Mouse (Mus musculus): ENCODE data around the gene 2510039O18Rik. TPM values are rescaled to one million over a fixed set of nuclear protein-coding genes. Genes with fewer than 3 reads are reported as not detected.

The 2510039O18Rik gene
- 11.9 and 14.9 TPM in 2 replicates for polyA plus RNA-seq (2016; fragmentation: Nextera tagmentation; extraction: Ambion mirVana)

- Histone ChIP-seq H3K9me3 (no peaks in the 10 kb centered on the region), H3K27me3 (ENCODE audit: insufficient read depth, poor library complexity, severe bottlenecking) (peaks cover 8% of the 10 kb centered on the region; the same call in 1 of the 2 replicates), H3K27ac (peak within 1 kb of the TSS; percentile 87), H3K36me3 (peaks cover 29% of the 10 kb centered on the region), H3K4me3 (peak within 1 kb of the TSS; percentile 99), H3K4me1 (replicated peaks) (peaks cover 57% of the 10 kb centered on the region)
- DNase-seq (ENCODE audit: low spot score) = peak; percentile 93
- WGBS = 2% methylated on average over 35 of the region's 35 CpGs
Observed at GRCm38 (mm10) chr4:147940576-147941044, at the start of gene 2510039O18Rik. Gene 2510039O18Rik, plus strand, starts transcription at chr4:147940895.

- Histone ChIP-seq H3K27ac (no peak overlapping the region), H3K27me3 (ENCODE audit: insufficient read depth, poor library complexity, severe bottlenecking) (no peaks in the 10 kb centered on the region), H3K4me1 (replicated peaks) (no peaks in the 10 kb centered on the region), H3K9me3 (no peaks in the 10 kb centered on the region), H3K36me3 (peaks cover 100% of the 10 kb centered on the region), H3K4me3 (no peak overlapping the region)
- DNase-seq (ENCODE audit: low spot score) = no peak
- 96% methylated on average over 4 of the region's 4 CpGs for WGBS
Observed at GRCm38 (mm10) chr4:147895815-147896330, 44.8 kb upstream of the 2510039O18Rik start.

DNA sequence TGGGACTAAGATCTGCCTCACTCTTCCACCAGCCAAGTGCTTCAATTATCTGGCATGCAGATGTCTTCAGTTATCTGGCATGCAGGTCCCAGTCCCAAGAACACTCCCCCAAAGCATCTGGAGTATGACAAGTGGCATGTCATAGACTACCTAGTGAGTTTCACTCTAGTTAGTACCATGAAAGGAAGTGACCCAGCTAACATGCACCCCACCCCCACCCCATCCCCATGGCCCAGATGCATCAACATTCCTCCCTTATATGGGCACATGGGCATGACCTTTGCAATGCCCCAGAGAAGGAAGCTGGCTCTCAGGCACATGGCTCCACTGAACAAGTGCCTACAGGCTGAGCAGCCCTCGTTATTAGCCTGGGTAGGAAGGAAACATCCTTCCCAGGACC, 44.3 kb upstream of the 2510039O18Rik start:
- Histone ChIP-seq H3K4me3 (no peak overlapping the region), H3K36me3 (peaks cover 96% of the 10 kb centered on the region), H3K9me3 (no peaks in the 10 kb centered on the region), H3K27me3 (ENCODE audit: insufficient read depth, poor library complexity, severe bottlenecking) (no peaks in the 10 kb centered on the region), H3K27ac (no peak overlapping the region), H3K4me1 (replicated peaks) (no peaks in the 10 kb centered on the region)
- 65% methylated on average over 1 of the region's 1 CpGs for WGBS
- no peak for DNase-seq (ENCODE audit: low spot score)

DNA sequence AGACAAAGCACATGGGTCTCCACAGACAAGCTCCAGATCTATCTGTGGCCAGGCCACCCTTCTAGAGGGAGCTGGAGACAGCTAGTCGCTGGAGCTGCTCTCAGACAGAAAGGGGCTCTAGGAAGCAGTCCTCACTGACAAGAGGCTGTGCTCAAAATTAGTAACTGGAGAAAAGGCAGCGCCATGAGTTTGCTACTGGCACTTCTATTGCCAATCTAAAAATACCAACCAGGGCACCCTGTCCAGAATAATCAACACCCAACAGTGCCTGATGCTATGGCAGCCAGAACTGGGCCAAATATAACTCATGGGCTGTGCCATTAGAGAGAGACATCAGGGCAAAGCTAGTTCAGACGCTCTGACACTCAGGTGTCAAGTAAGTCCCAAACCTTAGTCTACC, 43.3 kb upstream of the 2510039O18Rik start:
- WGBS = 90% methylated on average over 3 of the region's 3 CpGs
- Histone ChIP-seq H3K4me1 (replicated peaks) (no peaks in the 10 kb centered on the region), H3K9me3 (no peaks in the 10 kb centered on the region), H3K4me3 (no peak overlapping the region), H3K36me3 (peaks cover 96% of the 10 kb centered on the region), H3K27ac (no peak overlapping the region), H3K27me3 (ENCODE audit: insufficient read depth, poor library complexity, severe bottlenecking) (no peaks in the 10 kb centered on the region)
- no peak for DNase-seq (ENCODE audit: low spot score)

DNA sequence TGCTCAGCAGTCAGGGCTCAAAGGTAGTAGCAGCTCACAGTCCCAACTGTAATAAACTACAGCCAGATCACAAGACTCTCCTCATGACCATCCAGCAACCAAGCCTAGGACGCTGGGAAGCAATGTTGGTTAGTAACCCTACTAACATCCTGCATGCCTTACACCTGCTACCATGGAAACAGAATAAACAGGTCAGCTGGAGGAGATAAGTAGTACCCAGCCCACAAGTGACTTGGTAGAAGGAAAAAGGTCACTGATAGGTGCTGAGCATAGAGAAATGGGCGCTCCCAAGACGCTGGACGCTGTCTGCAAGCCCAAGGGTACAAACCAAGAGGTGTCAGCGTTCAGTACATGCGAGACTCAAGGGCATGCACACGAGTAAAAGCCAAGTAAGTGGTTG, 40.2 kb upstream of the 2510039O18Rik start:
- peaks cover 13% of the 10 kb centered on the region for H3K4me1 ChIP-seq (replicated peaks)
- no peaks in the 10 kb centered on the region for H3K9me3 ChIP-seq
- DNase-seq (ENCODE audit: low spot score) = no peak
- peaks cover 75% of the 10 kb centered on the region for H3K36me3 ChIP-seq
- no peak overlapping the region for H3K4me3 ChIP-seq
- WGBS = 87% methylated on average over 7 of the region's 7 CpGs
- H3K27me3 ChIP-seq (ENCODE audit: insufficient read depth, poor library complexity, severe bottlenecking) = no peaks in the 10 kb centered on the region
- H3K27ac ChIP-seq = no peak overlapping the region

DNA sequence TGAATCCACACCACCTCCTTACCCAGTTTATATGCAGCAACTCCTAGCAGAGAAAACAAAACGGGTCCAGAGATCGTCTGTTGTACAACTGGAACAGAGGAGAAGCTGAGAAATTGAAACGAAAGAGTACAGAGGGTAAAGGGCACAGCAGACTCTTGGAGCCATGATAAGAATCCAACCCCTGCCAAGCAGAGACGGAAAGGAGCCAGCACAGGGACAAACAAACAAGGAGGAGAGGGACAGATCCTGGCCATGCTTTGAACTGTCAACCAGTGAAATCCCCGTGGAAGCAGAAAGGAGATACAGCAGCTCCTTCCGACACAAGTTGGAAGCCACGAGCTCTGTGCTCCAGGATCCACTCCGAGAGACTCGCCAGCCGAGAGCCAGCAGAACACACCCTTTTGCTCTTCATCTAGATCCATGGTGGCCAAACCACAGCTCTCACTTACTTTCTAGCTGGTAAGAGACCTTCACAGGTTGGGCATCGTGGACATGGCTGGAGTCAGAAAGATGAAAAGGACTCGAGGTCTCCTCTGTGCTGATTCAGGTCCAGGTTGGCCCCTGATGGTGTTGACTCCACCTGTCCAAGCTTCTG, 37.7 kb upstream of the 2510039O18Rik start:
- Histone ChIP-seq H3K9me3 (no peaks in the 10 kb centered on the region), H3K27me3 (ENCODE audit: insufficient read depth, poor library complexity, severe bottlenecking) (no peaks in the 10 kb centered on the region), H3K27ac (no peak overlapping the region), H3K4me1 (replicated peaks) (peaks cover 13% of the 10 kb centered on the region), H3K4me3 (peak overlapping the region; percentile 92; the same call in 1 of the 2 replicates), H3K36me3 (peaks cover 49% of the 10 kb centered on the region)
- DNase-seq (ENCODE audit: low spot score) = no peak
- 89% methylated on average over 12 of the region's 12 CpGs for WGBS

DNA sequence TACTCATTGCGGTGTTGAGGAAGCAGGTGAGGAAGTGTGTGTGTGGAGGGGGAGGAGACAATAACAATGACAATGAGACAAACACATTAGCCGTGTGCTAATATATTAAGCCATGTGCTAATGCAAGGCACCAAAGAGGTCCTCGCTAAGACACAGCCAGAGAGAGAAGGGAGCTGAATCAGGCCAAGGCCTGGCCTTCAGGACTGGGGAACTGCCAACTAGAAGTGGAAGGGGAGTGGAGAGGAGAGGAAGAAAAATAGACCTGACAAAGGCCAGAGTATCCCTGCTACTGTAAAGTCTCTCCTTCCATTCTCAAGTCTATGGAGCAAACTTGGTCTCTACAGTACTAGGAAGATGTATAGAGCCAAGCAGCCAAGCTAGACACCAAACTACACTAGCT, 37.1 kb upstream of the 2510039O18Rik start:
- Histone ChIP-seq H3K27ac (no peak overlapping the region), H3K4me3 (peak overlapping the region; percentile 92), H3K36me3 (peaks cover 43% of the 10 kb centered on the region), H3K4me1 (replicated peaks) (peaks cover 13% of the 10 kb centered on the region), H3K9me3 (no peaks in the 10 kb centered on the region), H3K27me3 (ENCODE audit: insufficient read depth, poor library complexity, severe bottlenecking) (no peaks in the 10 kb centered on the region)
- 85% methylated on average over 3 of the region's 3 CpGs for WGBS
- no peak for DNase-seq (ENCODE audit: low spot score)

DNA sequence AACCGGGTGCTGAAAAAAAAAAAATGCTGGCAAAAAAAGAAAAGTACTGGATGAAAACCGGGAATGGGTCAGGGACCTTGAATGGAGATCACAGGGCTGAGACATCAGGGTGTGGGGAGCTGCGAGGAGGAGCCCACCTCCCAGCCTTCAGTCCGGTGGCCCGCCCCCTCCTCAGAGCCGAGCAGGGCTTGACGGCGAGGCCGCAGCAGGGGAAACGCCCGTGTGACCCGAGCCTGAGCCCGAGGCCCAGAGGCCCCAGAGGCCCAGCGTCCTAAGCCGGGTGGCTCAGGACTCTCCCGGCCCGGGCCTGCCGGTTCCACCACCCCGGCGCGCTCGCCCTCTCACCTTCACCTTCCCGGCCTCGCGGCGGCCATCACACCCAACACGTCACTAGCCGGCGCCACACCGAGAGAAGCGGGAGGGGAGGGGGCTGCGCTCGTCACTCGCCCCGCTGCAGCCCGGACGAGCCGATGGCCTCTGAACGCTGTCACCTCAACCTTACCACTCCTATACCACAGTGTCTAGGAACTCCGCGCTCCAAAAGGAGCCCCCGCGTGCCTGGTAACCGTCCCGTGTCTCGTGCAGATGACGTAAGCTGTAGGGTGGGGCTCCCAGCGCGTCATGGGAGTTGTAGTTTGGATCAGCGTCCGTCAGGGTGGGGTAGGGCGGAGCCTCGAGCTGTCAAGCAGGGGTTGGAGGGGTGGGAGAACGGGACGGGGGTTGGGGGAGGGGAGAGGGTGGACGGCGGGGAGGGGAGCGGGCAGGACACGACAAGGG, 36.2 kb upstream of the 2510039O18Rik start, which contains the start of gene Mfn2:
Gene Mfn2 (minus strand): TSS at position 392 of the 777 bp plus-strand sequence.
- peaks cover 13% of the 10 kb centered on the region for H3K4me1 ChIP-seq (replicated peaks)
- peaks cover 34% of the 10 kb centered on the region for H3K36me3 ChIP-seq
- peak within 1 kb of the TSS; percentile 99 for H3K27ac ChIP-seq
- no peaks in the 10 kb centered on the region for H3K9me3 ChIP-seq
- H3K4me3 ChIP-seq = peak within 1 kb of the TSS; percentile 92
- H3K27me3 ChIP-seq (ENCODE audit: insufficient read depth, poor library complexity, severe bottlenecking) = no peaks in the 10 kb centered on the region
- peak; percentile 90 for DNase-seq (ENCODE audit: low spot score)
- under 1% methylated on average over 59 of the region's 59 CpGs for WGBS

GRCm38 (mm10) chr4:147905090-147905659, 35.5 kb upstream of the 2510039O18Rik start:
- H3K36me3 ChIP-seq = peaks cover 30% of the 10 kb centered on the region
- peaks cover 13% of the 10 kb centered on the region for H3K4me1 ChIP-seq (replicated peaks)
- H3K27ac ChIP-seq = peak overlapping the region; percentile 99
- peak overlapping the region; percentile 92 for H3K4me3 ChIP-seq
- no peaks in the 10 kb centered on the region for H3K9me3 ChIP-seq
- DNase-seq (ENCODE audit: low spot score) = no peak
- 3% methylated on average over 8 of the region's 8 CpGs for WGBS
- no peaks in the 10 kb centered on the region for H3K27me3 ChIP-seq (ENCODE audit: insufficient read depth, poor library complexity, severe bottlenecking)

GRCm38 (mm10) chr4:147906230-147906629, 34.5 kb upstream of the 2510039O18Rik start:
- Histone ChIP-seq H3K36me3 (peaks cover 21% of the 10 kb centered on the region), H3K4me3 (no peak overlapping the region), H3K27me3 (ENCODE audit: insufficient read depth, poor library complexity, severe bottlenecking) (no peaks in the 10 kb centered on the region), H3K27ac (no peak overlapping the region), H3K4me1 (replicated peaks) (peaks cover 13% of the 10 kb centered on the region), H3K9me3 (no peaks in the 10 kb centered on the region)
- no peak for DNase-seq (ENCODE audit: low spot score)
- 78% methylated on average over 5 of the region's 5 CpGs for WGBS

DNA sequence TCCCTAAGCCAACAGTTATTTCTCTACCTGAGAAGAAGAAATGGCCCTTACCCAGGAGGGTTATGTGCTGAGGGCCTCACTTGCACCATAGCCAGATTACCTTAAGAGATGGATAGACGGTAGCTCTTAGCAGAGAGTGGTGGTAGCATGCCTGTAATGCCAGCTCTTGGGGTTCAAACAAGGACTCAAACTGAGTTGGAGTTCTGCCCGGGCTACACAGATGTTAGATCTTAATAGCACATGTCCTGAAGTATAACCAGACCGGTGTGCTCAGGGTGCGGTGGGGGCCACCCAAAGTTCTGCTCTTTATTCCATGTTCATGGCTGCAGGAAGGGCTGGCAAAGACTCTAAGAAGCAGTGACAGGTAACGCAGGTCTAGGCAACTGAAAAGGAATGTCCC, 31.2 kb upstream of the 2510039O18Rik start:
- Histone ChIP-seq H3K9me3 (no peaks in the 10 kb centered on the region), H3K27me3 (ENCODE audit: insufficient read depth, poor library complexity, severe bottlenecking) (no peaks in the 10 kb centered on the region), H3K36me3 (peaks cover 22% of the 10 kb centered on the region), H3K4me1 (replicated peaks) (peaks cover 5% of the 10 kb centered on the region), H3K27ac (no peak overlapping the region), H3K4me3 (no peak overlapping the region)
- DNase-seq (ENCODE audit: low spot score) = no peak
- 92% methylated on average over 5 of the region's 5 CpGs for WGBS

- Histone ChIP-seq H3K4me1 (replicated peaks) (peaks cover 9% of the 10 kb centered on the region), H3K27ac (no peak overlapping the region), H3K9me3 (no peaks in the 10 kb centered on the region), H3K4me3 (no peak overlapping the region), H3K27me3 (ENCODE audit: insufficient read depth, poor library complexity, severe bottlenecking) (no peaks in the 10 kb centered on the region), H3K36me3 (peaks cover 37% of the 10 kb centered on the region)
- DNase-seq (ENCODE audit: low spot score) = peak; percentile 21
- 56% methylated on average over 7 of the region's 7 CpGs for WGBS
Observed at GRCm38 (mm10) chr4:147918459-147919121, 22.1 kb upstream of the 2510039O18Rik start.

All from hindbrain, embryonic 10.5 days (tissue).